Mouse (Mus musculus) brain, embryonic 14.5 days (tissue): Measurements from ENCODE around the gene Gls.

ENCODE experiments used
- CTCF ChIP-seq: fragments of 200-500 bp; IDR thresholded peaks from 2 replicates; pipeline ENCODE4 v1.5.1; 2012; ENCODE audit warnings: inconsistent platforms, mild to moderate bottlenecking, moderate library complexity, borderline replicate concordance; ENCODE audit not compliant: insufficient read depth, insufficient read length; ENCODE audit errors: extremely low read depth
- POLR2A ChIP-seq: fragments of 200-500 bp; IDR thresholded peaks from 2 replicates; pipeline ENCODE4 v1.6.1; 2012; ENCODE audit warnings: mild to moderate bottlenecking, inconsistent platforms, borderline replicate concordance; ENCODE audit not compliant: poor library complexity, insufficient read depth, insufficient read length, severe bottlenecking; ENCODE audit errors: extremely low read depth

DNA sequence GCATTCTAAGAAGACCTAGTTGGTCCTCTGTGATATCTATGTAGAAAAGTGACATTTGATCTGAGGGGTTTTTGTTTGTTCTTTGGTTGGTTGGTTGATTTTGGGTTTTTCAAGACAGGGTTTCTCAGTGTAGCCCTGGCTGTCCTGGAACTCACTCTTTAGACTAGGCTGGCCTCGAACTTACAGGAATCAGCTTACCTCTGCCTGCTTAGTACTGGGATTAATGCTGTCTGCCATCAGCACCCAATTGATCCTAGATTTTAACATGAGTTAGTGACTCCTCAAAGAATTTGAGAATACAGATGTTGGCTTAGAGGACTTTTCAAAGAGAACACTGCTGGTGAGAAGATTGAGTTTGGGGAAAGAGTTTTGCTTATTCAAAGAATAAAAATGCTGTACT lies 115.3 kb downstream of the Gls start:
- no peak for TF ChIP-seq CTCF
- TF ChIP-seq POLR2A, result no peak
